Mouse (Mus musculus) adipocyte (in vitro differentiated cells): ENCODE results near the gene Arhgef16.

Experiments used
- DNase-seq: peaks from one replicate; pipeline ENCODE4 v3.0.0-alpha.2; 2016; ENCODE audit warnings: low spot score

Arhgef16 gene

GRCm38 (mm10) chr4:154229569-154229968 lies 71.9 kb downstream of the Arhgef16 start:
- no peak for DNase-seq
